Mouse (Mus musculus) heart, postnatal 14 days (tissue): Measurements from ENCODE around the gene Lpar5. TPM values are rescaled to one million over a fixed set of nuclear protein-coding genes. Genes with fewer than 3 reads are reported as not detected.

Experiments
- DNase-seq, 2 experiments: peaks; one replicate each; pipeline ENCODE4 v3.0.0; 2021 to 2022
- intact Hi-C: fragments of 180-260 bp; cut with DNase I; formaldehyde crosslinking; loops from one replicate; pipeline ENCODE4 v1.15.1; 2025
- microRNA-seq, 2 experiments: library from miRNA; unstranded; fragments of <30 nt; microRNA quantifications; one replicate each; pipeline ENCODE4 v1.2.0; 2021 to 2022
- total RNA-seq, 2 experiments: library from RNA; stranded (reverse); gene quantifications; 2 replicates each; pipeline ENCODE4 v1.2.3; 2021

The Lpar5 gene
- total RNA-seq, 2 experiments from 2014 or later, result 0.41 to 0.83 TPM

DNA sequence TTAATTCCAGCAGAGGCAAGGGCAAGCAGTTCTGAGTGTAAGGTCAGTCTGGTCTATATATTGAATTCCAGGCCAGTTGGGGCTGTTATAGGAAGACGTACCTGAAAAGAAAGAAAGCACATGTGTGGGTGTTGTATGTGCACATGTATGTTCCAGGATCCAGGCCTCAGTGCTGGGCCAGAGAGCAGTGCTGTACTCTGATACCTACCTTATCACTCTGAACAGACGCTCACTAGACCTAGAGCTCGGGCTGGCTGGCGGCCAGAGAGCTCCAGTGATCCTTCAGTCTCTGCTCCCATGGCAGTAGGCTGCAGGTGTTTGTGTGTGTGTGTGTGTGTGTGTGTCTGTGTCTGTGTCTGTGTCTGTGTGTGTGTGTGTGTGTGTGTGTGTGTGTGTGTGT, 36.5 kb downstream of the Lpar5 start:
- DNase-seq, result peak in 1 of 2 experiments; percentile 17
- intact Hi-C loops, result loop anchor here (5.0 kb wide), 1 partner anchor 38 kb away; no protein-coding TSS in a partner anchor

DNA sequence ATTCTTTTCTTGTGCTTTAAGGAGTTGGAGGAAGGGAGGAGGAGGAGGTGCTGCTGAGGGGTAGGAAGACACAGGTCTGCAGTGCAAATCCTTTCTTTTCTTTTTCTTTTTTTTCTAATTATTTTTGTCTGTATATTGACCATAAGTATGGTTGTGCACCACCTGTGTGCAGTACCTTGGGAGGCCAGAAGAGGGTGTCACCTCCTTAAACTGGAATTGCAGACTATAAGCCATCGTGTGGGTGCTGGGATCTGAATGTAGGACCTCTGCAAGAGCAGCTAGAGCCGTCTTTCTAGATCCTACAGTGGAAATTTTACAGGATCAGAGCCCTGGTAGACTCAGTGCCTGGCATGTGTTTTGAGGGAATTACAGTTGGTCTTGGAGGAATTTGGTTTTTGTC, 40.0 kb downstream of the Lpar5 start:
- DNase-seq, result no peak
- intact Hi-C loops, result no loop called here

DNA sequence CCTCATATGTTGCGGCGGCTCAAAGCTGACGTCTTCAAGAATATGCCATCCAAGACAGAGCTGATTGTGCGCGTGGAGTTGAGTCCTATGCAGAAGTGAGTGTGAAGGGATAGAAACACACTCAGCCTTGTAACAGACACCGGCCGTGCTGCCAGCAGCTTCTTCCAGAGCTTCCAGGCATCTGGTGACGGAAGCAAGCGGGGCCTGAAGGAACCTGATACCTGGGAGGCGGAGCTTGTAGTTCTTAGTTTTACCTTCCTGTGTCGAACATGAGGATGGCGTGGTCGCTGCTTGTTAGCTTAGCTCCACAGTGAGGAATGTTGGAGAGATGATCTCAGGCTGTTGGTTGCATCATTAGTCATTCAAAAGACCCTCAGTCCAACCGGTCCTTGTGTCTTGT, 41.7 kb downstream of the Lpar5 start:
- no peak for DNase-seq
- intact Hi-C loops, result no loop called here

DNA sequence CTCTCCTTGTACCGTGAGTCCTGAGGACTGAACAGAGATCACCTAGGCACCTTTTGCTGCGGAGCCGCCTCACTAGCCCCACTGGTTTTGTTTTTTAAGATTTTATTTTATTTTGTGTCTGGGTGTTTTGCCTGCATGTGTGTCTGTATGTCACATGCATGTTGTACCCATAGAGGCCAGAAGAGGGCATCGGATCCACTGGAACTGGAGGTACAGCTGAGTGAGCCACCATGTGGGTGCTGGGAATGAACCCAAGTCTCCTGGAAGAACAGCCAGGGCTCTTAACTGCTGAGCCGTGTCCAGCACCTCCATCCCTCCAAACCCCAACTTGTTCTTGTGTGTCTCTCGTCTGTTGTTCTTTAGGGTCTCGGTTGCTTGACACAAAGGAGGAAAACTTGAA, 43.2 kb downstream of the Lpar5 start:
- intact Hi-C loops, result loop anchor here (2.0 kb wide), 1 partner anchor 14 kb away; no protein-coding TSS in a partner anchor
- DNase-seq, result peak in 1 of 2 experiments; percentile 52

DNA sequence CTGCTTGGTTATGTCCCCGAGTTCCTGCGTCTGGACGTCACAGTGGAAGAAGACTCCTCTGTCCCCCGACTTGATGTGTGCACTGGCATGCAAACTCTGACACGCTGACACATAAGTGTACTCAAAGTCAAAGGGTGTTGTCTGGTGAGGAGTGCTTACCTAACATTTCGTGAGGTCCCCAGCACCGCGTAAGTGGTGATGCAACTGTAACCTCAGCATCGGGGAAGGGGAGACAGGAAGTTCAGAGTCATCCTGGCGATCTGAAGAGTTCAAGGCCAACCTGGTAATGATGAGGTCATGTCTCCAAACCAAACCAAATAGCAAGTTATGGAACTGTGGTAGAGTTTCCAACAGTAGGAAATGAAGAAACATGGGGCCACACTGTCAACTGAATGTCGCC, 44.8 kb downstream of the Lpar5 start:
- intact Hi-C loops, result no loop called here
- DNase-seq, result no peak

DNA sequence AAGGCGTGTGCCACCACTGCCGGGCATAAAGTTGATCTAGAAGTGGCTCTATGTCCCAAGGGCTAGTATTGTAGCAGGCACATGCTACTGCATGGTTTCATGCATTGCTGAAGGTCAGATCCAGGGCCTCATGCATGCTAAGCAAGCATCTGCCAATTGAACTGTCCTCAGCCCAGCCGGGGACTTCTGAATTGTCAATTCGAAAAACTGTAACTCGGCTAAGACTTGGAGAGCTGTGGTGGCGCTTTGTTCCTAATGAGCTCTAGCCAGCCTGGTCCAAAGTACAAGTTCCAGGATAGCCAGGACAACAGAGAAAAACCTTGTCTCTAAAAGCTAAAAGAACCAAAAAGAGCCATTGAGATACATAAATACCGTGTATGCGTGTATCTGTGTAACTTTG, 51.7 kb downstream of the Lpar5 start:
- intact Hi-C loops, result no loop called here
- no peak for DNase-seq

DNA sequence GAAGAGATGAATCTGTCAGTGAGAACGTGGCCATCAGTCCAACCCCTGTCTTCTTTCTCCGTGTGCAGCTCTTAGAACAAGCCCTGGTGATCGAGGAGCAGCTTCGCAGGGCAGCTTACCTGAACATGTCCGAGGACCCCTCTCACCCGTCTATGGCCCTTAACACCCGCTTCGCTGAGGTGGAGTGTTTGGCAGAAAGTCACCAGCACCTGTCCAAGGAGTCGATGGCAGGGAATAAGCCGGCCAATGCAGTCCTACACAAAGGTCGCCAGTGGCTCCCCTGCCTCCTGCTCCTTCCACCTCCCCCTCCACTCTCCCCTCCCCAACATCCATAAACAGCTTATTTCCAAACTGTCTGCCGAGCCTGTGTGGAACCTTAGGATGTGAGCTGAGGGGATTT, 61.0 kb downstream of the Lpar5 start:
- intact Hi-C loops, result no loop called here
- no peak for DNase-seq

DNA sequence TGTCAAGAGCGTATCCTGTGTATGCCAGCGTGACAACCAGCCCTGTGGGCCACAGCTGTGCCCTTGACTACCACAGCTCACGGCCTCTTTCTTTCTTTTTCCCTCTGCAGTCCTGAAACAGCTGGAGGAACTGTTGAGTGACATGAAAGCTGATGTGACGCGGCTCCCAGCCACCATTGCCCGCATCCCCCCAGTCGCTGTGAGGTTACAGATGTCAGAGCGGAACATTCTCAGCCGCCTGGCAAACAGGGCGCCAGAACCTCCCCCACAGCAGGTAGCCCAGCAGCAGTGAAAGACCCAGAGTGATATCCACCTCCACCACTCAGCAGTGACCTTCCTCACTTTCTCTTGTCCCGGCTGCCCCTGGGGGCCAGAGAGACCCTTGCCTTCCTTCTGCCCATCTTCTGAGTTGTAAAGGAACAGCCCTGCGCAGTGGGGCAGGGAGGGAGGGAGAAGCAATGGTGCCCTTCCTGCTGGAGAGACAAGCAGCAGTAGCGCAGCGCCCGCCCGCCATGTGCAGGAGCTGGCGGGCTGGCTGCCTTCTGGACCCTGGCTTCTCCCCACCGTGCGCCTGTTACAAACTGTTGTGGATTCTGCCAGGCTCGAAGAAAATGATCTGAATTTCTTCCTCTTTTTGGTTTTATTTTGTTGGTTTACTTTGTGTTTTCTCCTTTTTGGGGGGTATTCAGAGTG, 62.1 kb downstream of the Lpar5 start:
- no peak for DNase-seq
- intact Hi-C loops, result no loop called here

DNA sequence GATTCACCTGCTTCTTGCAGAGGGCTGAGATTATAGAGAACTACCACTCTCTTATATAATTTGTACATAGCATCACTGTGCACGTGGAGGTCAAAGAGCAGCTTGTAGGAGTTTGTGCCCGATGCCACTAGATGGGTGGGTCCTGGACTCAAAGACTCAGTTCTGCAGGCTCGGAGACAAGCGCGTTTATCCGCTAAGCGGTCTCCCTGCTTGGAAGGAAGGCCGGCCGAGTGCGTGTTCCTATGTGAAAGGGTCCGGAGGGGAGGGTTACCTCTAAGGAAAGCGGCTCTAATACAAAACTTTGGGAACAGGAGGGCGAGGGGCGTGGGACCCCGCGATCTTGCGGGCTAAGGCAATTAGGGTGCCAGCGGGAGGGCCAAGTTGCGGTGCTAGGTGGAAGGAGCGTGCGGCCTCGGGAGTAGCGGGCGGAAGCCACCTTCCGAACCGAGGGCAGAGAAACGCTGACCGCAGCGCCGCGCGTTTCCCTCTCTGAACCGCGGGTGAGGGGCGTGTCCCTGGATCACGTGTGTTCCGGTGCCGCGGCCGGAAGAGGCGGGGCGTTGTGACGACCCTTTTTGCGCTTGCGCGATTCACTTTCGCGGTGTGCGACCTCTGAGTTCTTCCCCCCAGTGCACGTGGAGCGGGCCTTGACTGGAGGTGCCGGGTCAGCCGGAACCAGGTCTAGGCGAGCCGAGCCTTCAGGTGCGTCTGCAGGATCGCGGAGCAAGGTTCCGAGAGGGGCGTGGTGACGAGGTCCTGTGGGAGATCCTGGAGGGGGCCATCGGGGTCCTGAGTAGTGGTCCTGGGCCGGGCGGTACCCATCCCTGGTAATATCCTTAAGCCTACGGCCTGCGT, 63.8 kb downstream of the Lpar5 start, which contains the start of gene Nop2:
TSS of gene Nop2 (plus strand) at position 608 of the 855 bp plus-strand sequence.
- intact Hi-C loops, result no loop called here
- DNase-seq, result peak; percentile 87 to 90

Small RNAs within 50 kb of the gene (microRNA-seq; reads per million reads assigned to microRNA genes)
- 0 to 1.8 reads per million in 2 experiments for gene Mir7045

Other genes starting within 250 kb of the Lpar5 start
- 10 to 100 TPM; 78.2 TPM for gene Usp5, start 238.4 kb upstream of the Lpar5 start, total RNA-seq
- gene Cdca3, start 238.4 kb upstream of the Lpar5 start, total RNA-seq, result 1 to 10 TPM; 3.5 to 9.6 TPM
- 1 to 10 TPM; 2.8 to 3.3 TPM for gene Gnb3, start 227.6 kb upstream of the Lpar5 start, total RNA-seq
- gene P3h3, start 210.2 kb upstream of the Lpar5 start, total RNA-seq, result 10 to 100 TPM; 17.9 to 19.5 TPM
- 1 to 10 TPM; 1.8 to 2.4 TPM for gene Gpr162, start 203.9 kb upstream of the Lpar5 start, total RNA-seq
- 10 to 100 TPM in 1 of 2 experiments, 1 to 10 TPM in 1; 1.2 to 12.3 TPM for gene Cd4, start 179.7 kb upstream of the Lpar5 start, total RNA-seq
- under 1 TPM; 0.62 to 0.80 TPM for gene Lag3, start 156.2 kb upstream of the Lpar5 start, total RNA-seq
- 100 to 1,000 TPM; 369 to 378 TPM for gene Ptms, start 147.8 kb upstream of the Lpar5 start, total RNA-seq
- gene Mlf2, start 136.5 kb upstream of the Lpar5 start, total RNA-seq, result 100 to 1,000 TPM; 214 to 217 TPM
- gene Cops7a, start 102.4 kb upstream of the Lpar5 start, total RNA-seq, result 10 to 100 TPM; 90.1 to 99.6 TPM
- gene Pianp, start 71.2 kb upstream of the Lpar5 start, total RNA-seq, result under 1 TPM; 0.60 to 0.66 TPM
- 10 to 100 TPM; 24.4 to 24.8 TPM for gene Zfp384, start 58.8 kb upstream of the Lpar5 start, total RNA-seq
- 10 to 100 TPM; 40.6 to 41.9 TPM for gene Ing4, start 28.2 kb upstream of the Lpar5 start, total RNA-seq
- 1 to 10 TPM; 3.8 to 4.5 TPM for gene Acrbp, start 18.2 kb upstream of the Lpar5 start, total RNA-seq
- 100 to 1,000 TPM; 141 to 145 TPM for gene Chd4, start 28.1 kb downstream of the Lpar5 start, total RNA-seq
- gene Nop2, start 64.0 kb downstream of the Lpar5 start, total RNA-seq, result 10 to 100 TPM; 16.2 to 19.9 TPM
- 10 to 100 TPM in 1 of 2 experiments, 1 to 10 TPM in 1; 10.0 to 16.1 TPM for gene Iffo1, start 77.3 kb downstream of the Lpar5 start, total RNA-seq
- 1,000 to 10,000 TPM; 3,924 to 4,148 TPM for gene Gapdh, start 98.5 kb downstream of the Lpar5 start, total RNA-seq
- gene Ncapd2, start 123.8 kb downstream of the Lpar5 start, total RNA-seq, result 10 to 100 TPM; 28.1 to 33.4 TPM
- 100 to 1,000 TPM; 279 to 289 TPM for gene Mrpl51, start 123.9 kb downstream of the Lpar5 start, total RNA-seq
- 1 to 10 TPM; 9.3 to 9.8 TPM for gene Vamp1, start 147.6 kb downstream of the Lpar5 start, total RNA-seq
- 1 to 10 TPM; 4.0 to 4.3 TPM for gene Tapbpl, start 163.9 kb downstream of the Lpar5 start, total RNA-seq
- gene Cd27, start 169.1 kb downstream of the Lpar5 start, total RNA-seq, result 1 to 10 TPM in 1 of 2 experiments, under 1 TPM in 1; 0.91 to 7.5 TPM
- not detected for gene Tuba3a, start 218.1 kb downstream of the Lpar5 start, total RNA-seq
- gene Ltbr, start 246.0 kb downstream of the Lpar5 start, total RNA-seq, result 10 to 100 TPM; 34.6 to 36.0 TPM